Mouse (Mus musculus) gastrocnemius, postnatal 14 days (tissue): ENCODE results near the gene Tmc5. TPM values are rescaled to one million over a fixed set of nuclear protein-coding genes. Genes with fewer than 3 reads are reported as not detected.

Experiments
- DNase-seq: peaks from one replicate; pipeline ENCODE4 v3.0.0; 2021; ENCODE audit warnings: mixed read lengths
- intact Hi-C: fragments of 180-260 bp; cut with DNase I; formaldehyde crosslinking; loops from one replicate; pipeline ENCODE4 v1.15.1; 2025; ENCODE audit warnings: low total_unique reads
- total RNA-seq, 2 experiments: library from RNA; stranded (reverse); gene quantifications; 2 replicates each; pipeline ENCODE4 v1.2.3; 2021

The Tmc5 gene
- total RNA-seq, 2 experiments from 2014 or later, result 0.13 to 0.53 TPM

- no peak for DNase-seq
- intact Hi-C loops, result no loop called here
Measured at GRCm38 (mm10) chr7:118718066-118718465, 121.0 kb downstream of the Tmc5 start.

DNA sequence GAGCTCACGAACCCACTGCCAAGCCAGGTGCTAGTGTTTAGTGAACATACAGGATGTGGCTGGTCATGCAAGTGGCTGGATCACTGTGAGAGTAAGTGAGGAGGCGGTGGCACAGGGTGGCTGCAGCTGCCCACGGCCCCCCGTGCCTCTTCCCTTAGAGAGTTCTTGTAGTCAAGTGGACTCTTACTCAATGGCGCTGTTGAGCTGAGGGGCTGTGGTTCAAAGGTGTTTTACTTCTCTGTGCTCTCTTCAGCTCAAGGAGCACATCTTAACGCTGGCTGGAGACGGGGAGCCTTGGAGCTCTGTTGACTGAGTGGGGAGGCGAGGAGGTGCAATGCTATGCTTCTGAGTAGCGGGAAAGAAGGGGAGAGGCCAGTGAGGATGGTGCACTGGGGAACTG lies 126.8 kb downstream of the Tmc5 start:
- intact Hi-C loops, result no loop called here
- no peak for DNase-seq

Other genes with a start within 250 kb of the Tmc5 start
- under 1 TPM; 0.88 to 0.89 TPM for gene Syt17, start 149.1 kb upstream of the Tmc5 start, total RNA-seq
- 10 to 100 TPM; 17.3 to 18.7 TPM for gene Itpripl2, start 105.3 kb upstream of the Tmc5 start, total RNA-seq
- gene Coq7, start 63.9 kb upstream of the Tmc5 start, total RNA-seq, result 10 to 100 TPM; 68.9 to 75.6 TPM
- 1 to 10 TPM; 7.8 to 8.7 TPM for gene Tmc7, start 12.6 kb upstream of the Tmc5 start, total RNA-seq
- 10 to 100 TPM; 30.6 to 31.1 TPM for gene Gde1, start 108.5 kb downstream of the Tmc5 start, total RNA-seq
- 1 to 10 TPM; 2.6 to 3.1 TPM for gene Ccp110, start 115.3 kb downstream of the Tmc5 start, total RNA-seq
- gene Vps35l, start 142.9 kb downstream of the Tmc5 start, total RNA-seq, result 10 to 100 TPM; 21.2 to 24.2 TPM